Mouse (Mus musculus) lung, adult 2 months (tissue): Measurements from ENCODE around the gene Enah. TPM values are rescaled to one million over a fixed set of nuclear protein-coding genes. Genes with fewer than 3 reads are reported as not detected.
A peak's percentile ranks its signal among the peaks of the same experiment; 100 is the strongest.

ENCODE experiments used
- DNase-seq: peaks from one replicate; pipeline ENCODE4 v3.0.0; 2022
- H3K4me1 ChIP-seq: fragments of 200-500 bp; 2 replicates; pipeline ENCODE4 v1.6.1; 2011; ENCODE audit warnings: low read length; ENCODE audit not compliant: control insufficient read depth, insufficient read depth
- H3K4me3 ChIP-seq: fragments of 200-500 bp; replicated peaks from 2 replicates; pipeline ENCODE3; 2011; ENCODE audit warnings: low read depth, mild to moderate bottlenecking, control low read depth, low read length; ENCODE audit errors: extremely low read depth
- CTCF ChIP-seq: fragments of 200-500 bp; IDR thresholded peaks from 2 replicates; pipeline ENCODE4 v1.5.1; 2011; ENCODE audit warnings: mild to moderate bottlenecking, low read length, control low read depth; ENCODE audit not compliant: insufficient read depth
- POLR2A ChIP-seq: fragments of 200-500 bp; IDR thresholded peaks from 2 replicates; pipeline ENCODE4 v1.6.1; 2011; ENCODE audit warnings: low read depth, mild to moderate bottlenecking, control low read depth, low read length, borderline replicate concordance; ENCODE audit errors: extremely low read depth
- WGBS: fragments of 180-500 bp; shearing (Covaris S2); methylation state at CpG from one replicate; pipeline ENCODE4 v1.1.7; 2018; 5-methylcytosine and 5-hydroxymethylcytosine counted together
- polyA plus RNA-seq: library from polyadenylated mRNA; depleted of rRNA; stranded (reverse); fragments of >200 nt; gene quantifications from 2 replicates; pipeline ENCODE4 v1.2.3, GENCODE M21; 2012

Enah gene
- polyA plus RNA-seq, 1 experiment = 11.1 TPM

GRCm38 (mm10) chr1:182028231-182029210, 8.7 kb upstream of the Enah start:
- H3K4me3 ChIP-seq = no peak overlapping the region
- no peak for DNase-seq
- WGBS = 62% methylated on average over 25 of the region's 25 CpGs
- no peaks in the 10 kb centered on the region for H3K4me1 ChIP-seq
- TF ChIP-seq POLR2A = no peak
- TF ChIP-seq CTCF = no peak

GRCm38 (mm10) chr1:182027426-182027979, 7.7 kb upstream of the Enah start:
- H3K4me1 ChIP-seq = no peaks in the 10 kb centered on the region
- no peak overlapping the region for H3K4me3 ChIP-seq
- WGBS = 89% methylated on average over 9 of the region's 9 CpGs
- no peak for DNase-seq
- TF ChIP-seq CTCF (no peak), POLR2A (no peak)

- DNase-seq = no peak
- TF ChIP-seq CTCF = no peak
- TF ChIP-seq POLR2A = no peak
- 90% methylated on average over 5 of the region's 5 CpGs for WGBS
- Histone ChIP-seq H3K4me3 (no peak overlapping the region), H3K4me1 (no peaks in the 10 kb centered on the region; the same call in 1 of the 2 replicates)
Observed at GRCm38 (mm10) chr1:182026821-182027220, 7.0 kb upstream of the Enah start.

GRCm38 (mm10) chr1:182026120-182026519, 6.3 kb upstream of the Enah start:
- WGBS = 61% methylated on average over 7 of the region's 7 CpGs
- no peak for DNase-seq
- Histone ChIP-seq H3K4me3 (no peak overlapping the region), H3K4me1 (no peaks in the 10 kb centered on the region; the same call in none of the 2 replicates)
- TF ChIP-seq POLR2A (no peak), CTCF (no peak)

GRCm38 (mm10) chr1:182021691-182022299, 2.0 kb upstream of the Enah start:
- H3K4me3 ChIP-seq = no peak overlapping the region
- no peak for DNase-seq
- H3K4me1 ChIP-seq = peaks cover 2% of the 10 kb centered on the region
- no peak for TF ChIP-seq CTCF
- no peak for TF ChIP-seq POLR2A
- 57% methylated on average over 6 of the region's 6 CpGs for WGBS

GRCm38 (mm10) chr1:182020831-182021460, 1.2 kb upstream of the Enah start:
- whole genome bisulfite sequencing = 41% methylated on average over 11 of the region's 11 CpGs
- H3K4me1 ChIP-seq = peaks cover 2% of the 10 kb centered on the region
- H3K4me3 ChIP-seq = no peak overlapping the region
- no peak for DNase-seq
- TF ChIP-seq POLR2A (no peak), CTCF (no peak)

- TF ChIP-seq POLR2A (no peak), CTCF (no peak)
- peak; percentile 45 for DNase-seq
- peak overlapping the region; percentile 59 for H3K4me3 ChIP-seq
- peaks cover 2% of the 10 kb centered on the region for H3K4me1 ChIP-seq
- WGBS = 1% methylated on average over 95 of the region's 104 CpGs
Observed at GRCm38 (mm10) chr1:182019266-182019925, 394 bp downstream of the Enah start.

- DNase-seq = peak; percentile 49
Observed at GRCm38 (mm10) chr1:182018397-182019265, 1.2 kb downstream of the Enah start.

More at GRCm38 (mm10) chr1:182018397-182019265, 1.2 kb downstream of the Enah start:
- 6% methylated on average over 29 of the region's 29 CpGs for WGBS
- H3K4me1 ChIP-seq = peaks cover 2% of the 10 kb centered on the region
- TF ChIP-seq POLR2A (no peak), CTCF (no peak)
- peak overlapping the region; percentile 59 for H3K4me3 ChIP-seq
